Mouse (Mus musculus) bone marrow, adult 2 months (tissue): ENCODE results near the gene Wfdc3.
A peak's percentile ranks its signal among the peaks of the same experiment; 100 is the strongest.

Experiments
- CTCF ChIP-seq: fragments of 200-500 bp; IDR thresholded peaks from 2 replicates; pipeline ENCODE4 v1.5.1; 2011; ENCODE audit warnings: low read length, control low read depth; ENCODE audit not compliant: control insufficient read depth, insufficient read depth
- POLR2A ChIP-seq: fragments of 200-500 bp; IDR thresholded peaks from 2 replicates; pipeline ENCODE4 v1.6.1; 2011; ENCODE audit warnings: low read depth, mild to moderate bottlenecking, control low read depth, low read length, borderline replicate concordance; ENCODE audit not compliant: control insufficient read depth

DNA sequence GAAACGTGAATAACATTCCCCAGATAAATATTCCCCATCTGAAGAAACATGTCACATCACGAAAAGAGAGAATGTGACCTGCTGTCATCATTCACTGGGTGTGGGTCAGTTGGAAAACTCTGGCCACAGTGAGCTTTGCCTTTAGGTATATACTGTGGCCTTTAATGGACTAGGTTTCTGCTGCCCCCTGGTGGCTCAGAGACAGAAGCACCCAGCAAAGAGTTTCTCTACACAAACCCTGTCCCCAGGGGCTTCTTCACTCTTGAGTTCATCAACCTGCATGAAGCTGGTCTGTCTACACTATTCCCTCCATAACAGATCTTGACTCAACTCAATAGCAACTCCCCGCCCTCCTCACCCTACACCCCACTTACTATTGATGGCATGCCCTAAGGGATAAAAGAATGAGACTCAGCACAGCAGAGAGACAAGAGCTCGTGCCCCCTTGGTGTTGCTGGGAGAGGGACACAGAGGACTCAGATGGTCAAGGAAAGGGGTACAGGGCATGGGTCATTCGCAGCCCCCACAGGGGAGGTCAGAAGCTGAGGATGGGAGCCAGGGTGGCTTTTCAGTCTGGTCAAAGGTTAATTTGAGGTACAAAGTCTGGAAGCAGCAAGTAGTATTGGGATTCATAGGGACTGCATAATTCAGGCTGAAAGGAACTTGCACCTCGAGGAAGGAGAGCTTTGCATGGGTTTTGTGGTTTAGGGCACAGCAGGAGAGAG, 19.7 kb downstream of the Wfdc3 start:
- TF ChIP-seq CTCF (peak; percentile 77), POLR2A (no peak)
